8 mouse cellular contexts compared by ENCODE assay signal in genomic region chr15:83121709-83122565, GRCm38 (mm10). TPM values are rescaled to one million over a fixed set of nuclear protein-coding genes. Genes with fewer than 3 reads are reported as not detected.
A peak's percentile ranks its signal among the peaks of the same experiment; 100 is the strongest.
DNase-seq lines count a peak whose midpoint lies in the region; ATAC-seq lines count a peak whose summit lies in the region.

No protein-coding gene starts in this region.

- DNase-seq in adrenal gland, adult 2 months = peak; percentile 57
- no peak for DNase-seq in adrenal gland, postnatal 4 days (ENCODE audit: low spot score in 2 of 2)
- peak; percentile 34 for DNase-seq in c-Kit-positive CD71-negative TER-119-negative erythroid progenitor cells, embryonic 14.5 days (ENCODE audit: low read depth)
- DNase-seq in forebrain, embryonic 10.5 days (ENCODE audit: extremely low spot score, low spot score) = peak; percentile 61

- peaks cover 59% of the 10 kb centered on the region for H3K36me3 ChIP-seq in forebrain, embryonic 10.5 days (replicated peaks)
- H3K36me3 ChIP-seq in hindbrain, embryonic 16.5 days (ENCODE audit: control insufficient read depth, insufficient read depth, low read length) = peaks cover 30% of the 10 kb centered on the region
- H3K36me3 ChIP-seq in limb, embryonic 12.5 days = peaks cover 48% of the 10 kb centered on the region
- peaks cover 55% of the 10 kb centered on the region for H3K36me3 ChIP-seq in midbrain, embryonic 12.5 days
- peaks cover 20% of the 10 kb centered on the region; the same call in 1 of the 2 replicates for H3K36me3 ChIP-seq in stomach, embryonic 16.5 days (ENCODE audit: control insufficient read depth, insufficient read depth, low read length)

- peaks cover 15% of the 10 kb centered on the region for H3K4me1 ChIP-seq in forebrain, embryonic 10.5 days
- peaks cover 7% of the 10 kb centered on the region for H3K4me1 ChIP-seq in hindbrain, embryonic 16.5 days (ENCODE audit: control insufficient read depth, insufficient read depth, low read depth, low read length)
- H3K4me1 ChIP-seq in limb, embryonic 12.5 days (replicated peaks) = peaks cover 13% of the 10 kb centered on the region; the same call in 1 of the 2 replicates
- H3K4me1 ChIP-seq in midbrain, embryonic 12.5 days = peaks cover 13% of the 10 kb centered on the region
- peaks cover 8% of the 10 kb centered on the region; the same call in 1 of the 2 replicates for H3K4me1 ChIP-seq in stomach, embryonic 16.5 days (ENCODE audit: control insufficient read depth, insufficient read depth, low read length)

- H3K27me3 ChIP-seq in forebrain, embryonic 10.5 days (ENCODE audit: poor library complexity, severe bottlenecking) = no peaks in the 10 kb centered on the region
- H3K27me3 ChIP-seq in hindbrain, embryonic 16.5 days (replicated peaks; ENCODE audit: control insufficient read depth, insufficient read depth, low read length) = no peaks in the 10 kb centered on the region
- H3K27me3 ChIP-seq in limb, embryonic 12.5 days = no peaks in the 10 kb centered on the region
- H3K27me3 ChIP-seq in midbrain, embryonic 12.5 days = no peaks in the 10 kb centered on the region
- H3K27me3 ChIP-seq in stomach, embryonic 16.5 days (ENCODE audit: control insufficient read depth, insufficient read depth, low read length) = no peaks in the 10 kb centered on the region

- H3K9me3 ChIP-seq in forebrain, embryonic 10.5 days = no peaks in the 10 kb centered on the region
- no peaks in the 10 kb centered on the region for H3K9me3 ChIP-seq in hindbrain, embryonic 16.5 days (ENCODE audit: control insufficient read depth, low read length)
- H3K9me3 ChIP-seq in limb, embryonic 12.5 days = no peaks in the 10 kb centered on the region
- H3K9me3 ChIP-seq in midbrain, embryonic 12.5 days = no peaks in the 10 kb centered on the region
- no peaks in the 10 kb centered on the region for H3K9me3 ChIP-seq in stomach, embryonic 16.5 days (replicated peaks; ENCODE audit: control insufficient read depth, low read length)

- peak overlapping the region; percentile 90 for H3K27ac ChIP-seq in forebrain, embryonic 10.5 days
- H3K27ac ChIP-seq in hindbrain, embryonic 16.5 days (ENCODE audit: low read depth, low read length) = peak overlapping the region; percentile 83
- peak overlapping the region; percentile 76 for H3K27ac ChIP-seq in limb, embryonic 12.5 days
- peak overlapping the region; percentile 87 for H3K27ac ChIP-seq in midbrain, embryonic 12.5 days (replicated peaks)
- H3K27ac ChIP-seq in stomach, embryonic 16.5 days (ENCODE audit: low read length) = peak overlapping the region; percentile 82

- peak; percentile 53 for ATAC-seq in hindbrain, embryonic 16.5 days
- ATAC-seq in limb, embryonic 12.5 days (ENCODE audit: insufficient number of reproducible peaks, insufficient read depth, low FRiP score, low TSS enrichment, low read depth) = peak; percentile 28
- peak; percentile 68 for ATAC-seq in midbrain, embryonic 12.5 days (ENCODE audit: low FRiP score, low read depth)
- peak; percentile 60 for ATAC-seq in stomach, embryonic 16.5 days (ENCODE audit: insufficient read depth, low FRiP score)

- H3K4me3 ChIP-seq in forebrain, embryonic 10.5 days = peak overlapping the region; percentile 89
- peak overlapping the region; percentile 89 for H3K4me3 ChIP-seq in hindbrain, embryonic 16.5 days (ENCODE audit: low read length)
- peak overlapping the region; percentile 88 for H3K4me3 ChIP-seq in limb, embryonic 12.5 days (replicated peaks)
- H3K4me3 ChIP-seq in midbrain, embryonic 12.5 days = peak overlapping the region; percentile 88
- peak overlapping the region; percentile 93 for H3K4me3 ChIP-seq in stomach, embryonic 16.5 days (replicated peaks; ENCODE audit: low read length)

- peak overlapping the region; percentile 78 for H3K4me2 ChIP-seq in hindbrain, embryonic 16.5 days (ENCODE audit: low read length)
- peak overlapping the region; percentile 77 for H3K4me2 ChIP-seq in limb, embryonic 12.5 days
- H3K4me2 ChIP-seq in midbrain, embryonic 12.5 days (replicated peaks) = peak overlapping the region; percentile 81
- H3K4me2 ChIP-seq in stomach, embryonic 16.5 days (ENCODE audit: low read depth, low read length) = peak overlapping the region; percentile 87

- WGBS in forebrain, embryonic 10.5 days = 5% methylated on average over 42 of the region's 43 CpGs
- 2% methylated on average over 43 of the region's 43 CpGs for WGBS in hindbrain, embryonic 16.5 days
- WGBS in limb, embryonic 12.5 days = 4% methylated on average over 42 of the region's 43 CpGs
- 3% methylated on average over 42 of the region's 43 CpGs for WGBS in midbrain, embryonic 12.5 days
- 4% methylated on average over 42 of the region's 43 CpGs for WGBS in stomach, embryonic 16.5 days

- peak overlapping the region; percentile 87 for H3K9ac ChIP-seq in hindbrain, embryonic 16.5 days (ENCODE audit: low read depth, low read length)
- peak overlapping the region; percentile 65 for H3K9ac ChIP-seq in limb, embryonic 12.5 days (replicated peaks)
- H3K9ac ChIP-seq in midbrain, embryonic 12.5 days (replicated peaks) = peak overlapping the region; percentile 70
- H3K9ac ChIP-seq in stomach, embryonic 16.5 days (ENCODE audit: low read length) = peak overlapping the region; percentile 82

RNA-seq across cellular contexts. Expression of gene Rrp7a, which starts 0.7 kb away (rescaled TPM):
- 100 to 1,000 TPM; 123 to 167 TPM for total RNA-seq in adrenal gland, adult 2 months (2021)
- 128 and 179 TPM in 2 replicates for polyA plus RNA-seq in adrenal gland, adult 2 months (2012; rRNA removed)
- 100 to 1,000 TPM; 105 to 108 TPM for total RNA-seq in adrenal gland, postnatal 4 days (2021)
- polyA plus RNA-seq in forebrain, embryonic 10.5 days (2016; fragmentation: Nextera tagmentation; extraction: Ambion mirVana) = 81.9 and 86.5 TPM in 2 replicates
- polyA plus RNA-seq in hindbrain, embryonic 16.5 days (2015; fragmentation: Nextera tagmentation; extraction: Ambion mirVana) = 78.2 and 93.9 TPM in 2 replicates
- polyA plus RNA-seq in limb, embryonic 12.5 days (2016; fragmentation: Nextera tagmentation; extraction: Ambion mirVana) = 50.4 and 57.7 TPM in 2 replicates
- 64.6 and 73.9 TPM in 2 replicates for polyA plus RNA-seq in midbrain, embryonic 12.5 days (2016; fragmentation: Nextera tagmentation; extraction: Ambion mirVana)
- 65.5 and 66.0 TPM in 2 replicates for polyA plus RNA-seq in stomach, embryonic 16.5 days (2015; fragmentation: Nextera tagmentation; extraction: Ambion mirVana)

RNA-seq across cellular contexts. Expression of gene Poldip3, which starts 27.2 kb away (rescaled TPM):
- 10 to 100 TPM; 89.7 to 96.8 TPM for total RNA-seq in adrenal gland, adult 2 months (2021)
- polyA plus RNA-seq in adrenal gland, adult 2 months (2012; rRNA removed) = 43.0 and 55.4 TPM in 2 replicates
- total RNA-seq in adrenal gland, postnatal 4 days (2021) = 100 to 1,000 TPM; 148 to 152 TPM
- 180 and 185 TPM in 2 replicates for polyA plus RNA-seq in forebrain, embryonic 10.5 days (2016; fragmentation: Nextera tagmentation; extraction: Ambion mirVana)
- 122 and 134 TPM in 2 replicates for polyA plus RNA-seq in hindbrain, embryonic 16.5 days (2015; fragmentation: Nextera tagmentation; extraction: Ambion mirVana)
- 173 and 176 TPM in 2 replicates for polyA plus RNA-seq in limb, embryonic 12.5 days (2016; fragmentation: Nextera tagmentation; extraction: Ambion mirVana)
- polyA plus RNA-seq in midbrain, embryonic 12.5 days (2016; fragmentation: Nextera tagmentation; extraction: Ambion mirVana) = 183 and 185 TPM in 2 replicates
- polyA plus RNA-seq in stomach, embryonic 16.5 days (2015; fragmentation: Nextera tagmentation; extraction: Ambion mirVana) = 121 and 128 TPM in 2 replicates

RNA-seq across cellular contexts. Expression of gene Serhl, which starts 32.6 kb away (rescaled TPM):
- 10 to 100 TPM; 40.0 to 48.8 TPM for total RNA-seq in adrenal gland, adult 2 months (2021)
- 60.8 and 83.2 TPM in 2 replicates for polyA plus RNA-seq in adrenal gland, adult 2 months (2012; rRNA removed)
- 10 to 100 TPM; 71.4 to 76.7 TPM for total RNA-seq in adrenal gland, postnatal 4 days (2021)
- 49.7 and 51.8 TPM in 2 replicates for polyA plus RNA-seq in forebrain, embryonic 10.5 days (2016; fragmentation: Nextera tagmentation; extraction: Ambion mirVana)
- 34.2 and 36.4 TPM in 2 replicates for polyA plus RNA-seq in hindbrain, embryonic 16.5 days (2015; fragmentation: Nextera tagmentation; extraction: Ambion mirVana)
- polyA plus RNA-seq in limb, embryonic 12.5 days (2016; fragmentation: Nextera tagmentation; extraction: Ambion mirVana) = 56.3 and 61.3 TPM in 2 replicates
- 42.6 and 43.0 TPM in 2 replicates for polyA plus RNA-seq in midbrain, embryonic 12.5 days (2016; fragmentation: Nextera tagmentation; extraction: Ambion mirVana)
- 61.0 and 63.7 TPM in 2 replicates for polyA plus RNA-seq in stomach, embryonic 16.5 days (2015; fragmentation: Nextera tagmentation; extraction: Ambion mirVana)

RNA-seq across cellular contexts. Expression of gene Cyb5r3, which starts 50.5 kb away (rescaled TPM):
- 100 to 1,000 TPM; 310 to 426 TPM for total RNA-seq in adrenal gland, adult 2 months (2021)
- polyA plus RNA-seq in adrenal gland, adult 2 months (2012; rRNA removed) = 461 and 645 TPM in 2 replicates
- total RNA-seq in adrenal gland, postnatal 4 days (2021) = 100 to 1,000 TPM; 201 to 210 TPM
- 187 and 200 TPM in 2 replicates for polyA plus RNA-seq in forebrain, embryonic 10.5 days (2016; fragmentation: Nextera tagmentation; extraction: Ambion mirVana)
- 130 and 163 TPM in 2 replicates for polyA plus RNA-seq in hindbrain, embryonic 16.5 days (2015; fragmentation: Nextera tagmentation; extraction: Ambion mirVana)
- 85.8 and 113 TPM in 2 replicates for polyA plus RNA-seq in limb, embryonic 12.5 days (2016; fragmentation: Nextera tagmentation; extraction: Ambion mirVana)
- 139 and 148 TPM in 2 replicates for polyA plus RNA-seq in midbrain, embryonic 12.5 days (2016; fragmentation: Nextera tagmentation; extraction: Ambion mirVana)
- polyA plus RNA-seq in stomach, embryonic 16.5 days (2015; fragmentation: Nextera tagmentation; extraction: Ambion mirVana) = 211 and 262 TPM in 2 replicates

Comparison
In these comparisons a context has a peak if more than half of its experiments do, and no peak if none do; other contexts are left out.
1. DNase-seq: peak in adrenal gland, adult 2 months (single experiment), c-Kit-positive CD71-negative TER-119-negative erythroid progenitor cells, embryonic 14.5 days (single experiment) and forebrain, embryonic 10.5 days (single experiment); none in adrenal gland, postnatal 4 days (0 of 2).
2. Peak in every context shown above with its lines, with median percentiles within 50 percentile points of each other: H3K27ac ChIP-seq, H3K4me3 ChIP-seq, ATAC-seq, H3K4me2 ChIP-seq and H3K9ac ChIP-seq.